Mouse (Mus musculus) lung, adult 2 months (tissue): ENCODE results near the gene Wdr90.

Experiments used
- CTCF ChIP-seq: fragments of 200-500 bp; IDR thresholded peaks from 2 replicates; pipeline ENCODE4 v1.5.1; 2011; ENCODE audit warnings: mild to moderate bottlenecking, low read length, control low read depth; ENCODE audit not compliant: insufficient read depth
- POLR2A ChIP-seq: fragments of 200-500 bp; IDR thresholded peaks from 2 replicates; pipeline ENCODE4 v1.6.1; 2011; ENCODE audit warnings: low read depth, mild to moderate bottlenecking, control low read depth, low read length, borderline replicate concordance; ENCODE audit errors: extremely low read depth

DNA sequence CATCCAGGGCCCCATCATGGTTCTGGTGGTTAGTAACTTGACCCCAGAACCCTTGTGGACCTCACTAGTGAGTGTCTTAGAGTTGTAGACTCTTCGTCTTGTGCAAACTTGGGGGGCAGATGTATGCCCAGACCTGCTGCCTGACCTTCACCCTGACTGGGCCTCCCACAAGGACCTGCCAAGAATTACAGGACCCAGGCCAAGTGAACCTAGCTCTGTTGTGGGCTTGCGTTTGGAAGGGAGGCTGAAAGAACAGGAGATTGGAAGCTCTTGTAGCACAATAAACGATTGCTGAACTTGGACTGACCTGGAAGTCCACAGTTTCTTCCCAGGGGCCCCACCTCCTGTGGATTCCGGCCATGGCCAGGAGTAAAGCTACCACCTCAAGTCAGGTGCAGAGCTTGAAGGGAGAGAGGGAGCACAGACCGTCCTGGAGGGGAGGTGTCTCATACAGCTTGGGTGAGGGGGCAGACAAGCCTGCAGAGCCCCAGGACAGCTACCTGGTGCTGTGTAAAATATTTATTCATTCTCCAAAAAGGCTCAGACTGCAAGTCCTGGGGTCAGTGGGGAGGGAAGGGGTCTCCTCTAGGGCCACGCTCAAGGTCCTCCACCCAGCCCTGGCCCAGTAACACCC is 27.2 kb downstream of the Wdr90 start:
- TF ChIP-seq CTCF, result no peak
- TF ChIP-seq POLR2A, result no peak
